Mouse (Mus musculus): ENCODE results near the gene Cpb2. TPM values are rescaled to one million over a fixed set of nuclear protein-coding genes. Genes with fewer than 3 reads are reported as not detected.

The Cpb2 gene
- polyA plus RNA-seq, 2 experiments: not detected

- TF ChIP-seq POLR2A (IDR thresholded peaks at IDR 0.05; ENCODE audit: borderline replicate concordance, extremely low read depth, insufficient read depth, insufficient read length): no peak
- Histone ChIP-seq H3K4me1 (ENCODE audit: control insufficient read depth, insufficient read depth, low read length) (no peaks in the 10 kb centered on the region), H3K27ac (replicated peaks; ENCODE audit: low read depth, low read length) (no peak overlapping the region), H3K9ac (ENCODE audit: low read depth, low read length, severe bottlenecking) (no peak overlapping the region), H3K4me2 (replicated peaks; ENCODE audit: low read depth, low read length, severe bottlenecking) (no peak overlapping the region), H3K27me3 (ENCODE audit: control insufficient read depth, insufficient read depth, low read length) (no peaks in the 10 kb centered on the region), H3K36me3 (ENCODE audit: control insufficient read depth, insufficient read depth, low read length) (peaks cover 7% of the 10 kb centered on the region; the same call in 1 of the 2 replicates), H3K9me3 (ENCODE audit: control insufficient read depth, low read length) (no peaks in the 10 kb centered on the region), H3K4me3 (replicated peaks; ENCODE audit: low read length) (no peak overlapping the region)
- DNase-seq (ENCODE audit: low spot score) (no peak), ATAC-seq (ENCODE audit: low FRiP score, low read depth) (no peak)
Measured at GRCm38 (mm10) chr14:75307855-75308254, 65.8 kb downstream of the Cpb2 start.

GRCm38 (mm10) chr14:75309336-75309992 is 67.4 kb downstream of the Cpb2 start:
- Histone ChIP-seq H3K9ac (ENCODE audit: low read depth, low read length, severe bottlenecking) (no peak overlapping the region), H3K27ac (replicated peaks; ENCODE audit: low read depth, low read length) (no peak overlapping the region), H3K27me3 (ENCODE audit: control insufficient read depth, insufficient read depth, low read length) (no peaks in the 10 kb centered on the region), H3K4me3 (replicated peaks; ENCODE audit: low read length) (no peak overlapping the region), H3K36me3 (ENCODE audit: control insufficient read depth, insufficient read depth, low read length) (peaks cover 9% of the 10 kb centered on the region; the same call in 1 of the 2 replicates), H3K4me1 (ENCODE audit: control insufficient read depth, insufficient read depth, low read length) (no peaks in the 10 kb centered on the region), H3K9me3 (ENCODE audit: control insufficient read depth, low read length) (no peaks in the 10 kb centered on the region), H3K4me2 (replicated peaks; ENCODE audit: low read depth, low read length, severe bottlenecking) (no peak overlapping the region)
- DNase-seq (ENCODE audit: low spot score) (peak; percentile 30), ATAC-seq (ENCODE audit: low FRiP score, low read depth) (no peak)
- TF ChIP-seq POLR2A (IDR thresholded peaks at IDR 0.05; ENCODE audit: borderline replicate concordance, extremely low read depth, insufficient read depth, insufficient read length): no peak
- WGBS: 60% methylated on average over 5 of the region's 5 CpGs

GRCm38 (mm10) chr14:75314484-75314883 is 72.4 kb downstream of the Cpb2 start:
- Histone ChIP-seq H3K27ac (replicated peaks; ENCODE audit: low read depth, low read length) (no peak overlapping the region), H3K9me3 (ENCODE audit: control insufficient read depth, low read length) (no peaks in the 10 kb centered on the region), H3K36me3 (ENCODE audit: control insufficient read depth, insufficient read depth, low read length) (peaks cover 8% of the 10 kb centered on the region; the same call in 1 of the 2 replicates), H3K4me2 (replicated peaks; ENCODE audit: low read depth, low read length, severe bottlenecking) (no peak overlapping the region), H3K9ac (ENCODE audit: low read depth, low read length, severe bottlenecking) (no peak overlapping the region), H3K27me3 (ENCODE audit: control insufficient read depth, insufficient read depth, low read length) (no peaks in the 10 kb centered on the region), H3K4me1 (ENCODE audit: control insufficient read depth, insufficient read depth, low read length) (no peaks in the 10 kb centered on the region), H3K4me3 (replicated peaks; ENCODE audit: low read length) (no peak overlapping the region)
- ATAC-seq (ENCODE audit: low FRiP score, low read depth) (no peak), DNase-seq (ENCODE audit: low spot score) (no peak)
- no peak for TF ChIP-seq POLR2A (IDR thresholded peaks at IDR 0.05; ENCODE audit: borderline replicate concordance, extremely low read depth, insufficient read depth, insufficient read length)
- 93% methylated on average over 2 of the region's 2 CpGs for WGBS

GRCm38 (mm10) chr14:75318736-75319135 is 76.6 kb downstream of the Cpb2 start:
- H3K4me1 ChIP-seq (ENCODE audit: control insufficient read depth, insufficient read depth, low read length): no peaks in the 10 kb centered on the region
- no peak overlapping the region for H3K27ac ChIP-seq (replicated peaks; ENCODE audit: low read depth, low read length)
- WGBS: 82% methylated on average over 2 of the region's 2 CpGs
- no peak for TF ChIP-seq POLR2A (IDR thresholded peaks at IDR 0.05; ENCODE audit: borderline replicate concordance, extremely low read depth, insufficient read depth, insufficient read length)
- peaks cover 26% of the 10 kb centered on the region for H3K36me3 ChIP-seq (ENCODE audit: control insufficient read depth, insufficient read depth, low read length)
- no peak overlapping the region for H3K9ac ChIP-seq (ENCODE audit: low read depth, low read length, severe bottlenecking)
- no peaks in the 10 kb centered on the region for H3K27me3 ChIP-seq (ENCODE audit: control insufficient read depth, insufficient read depth, low read length)
- no peak overlapping the region for H3K4me2 ChIP-seq (replicated peaks; ENCODE audit: low read depth, low read length, severe bottlenecking)
- no peak overlapping the region for H3K4me3 ChIP-seq (replicated peaks; ENCODE audit: low read length)
- H3K9me3 ChIP-seq (ENCODE audit: control insufficient read depth, low read length): no peaks in the 10 kb centered on the region
- no peak for DNase-seq (ENCODE audit: low spot score)
- no peak for ATAC-seq (ENCODE audit: low FRiP score, low read depth)

- H3K9me3 ChIP-seq (ENCODE audit: control insufficient read depth, low read length): no peaks in the 10 kb centered on the region
- H3K4me1 ChIP-seq (ENCODE audit: control insufficient read depth, insufficient read depth, low read length): no peaks in the 10 kb centered on the region
- H3K4me3 ChIP-seq (replicated peaks; ENCODE audit: low read length): no peak overlapping the region
- no peak overlapping the region for H3K4me2 ChIP-seq (replicated peaks; ENCODE audit: low read depth, low read length, severe bottlenecking)
- peaks cover 36% of the 10 kb centered on the region for H3K36me3 ChIP-seq (ENCODE audit: control insufficient read depth, insufficient read depth, low read length)
- no peak for DNase-seq (ENCODE audit: low spot score)
- 93% methylated on average over 5 of the region's 5 CpGs for WGBS
- TF ChIP-seq POLR2A (IDR thresholded peaks at IDR 0.05; ENCODE audit: borderline replicate concordance, extremely low read depth, insufficient read depth, insufficient read length): no peak
- no peak overlapping the region for H3K27ac ChIP-seq (replicated peaks; ENCODE audit: low read depth, low read length)
- no peak for ATAC-seq (ENCODE audit: low FRiP score, low read depth)
- no peaks in the 10 kb centered on the region for H3K27me3 ChIP-seq (ENCODE audit: control insufficient read depth, insufficient read depth, low read length)
- H3K9ac ChIP-seq (ENCODE audit: low read depth, low read length, severe bottlenecking): no peak overlapping the region
Measured at GRCm38 (mm10) chr14:75320269-75320668, 78.2 kb downstream of the Cpb2 start.

Data from limb, embryonic 14.5 days (tissue).